Mouse (Mus musculus): Measurements from ENCODE around the gene Ptprr. TPM values are rescaled to one million over a fixed set of nuclear protein-coding genes. Genes with fewer than 3 reads are reported as not detected.

Gene Ptprr
- polyA plus RNA-seq, 1 experiment, result 1.6 TPM

- TF ChIP-seq CTCF (IDR thresholded peaks at IDR 0.05; ENCODE audit: control insufficient read depth, insufficient read depth, low read length), result no peak
- no peak for TF ChIP-seq POLR2A (IDR thresholded peaks at IDR 0.05; ENCODE audit: borderline replicate concordance, control insufficient read depth, low read depth, low read length)
- Histone ChIP-seq H3K4me1 (ENCODE audit: control insufficient read depth, insufficient read depth, low read length) (no peaks in the 10 kb centered on the region), H3K4me3 (replicated peaks; ENCODE audit: control insufficient read depth, low read depth, low read length) (no peak overlapping the region), H3K27ac (ENCODE audit: control insufficient read depth, insufficient read depth, low read depth, low read length, poor library complexity) (no peak overlapping the region)
- WGBS, result 3% methylated on average over 9 of the region's 9 CpGs
Observed at GRCm38 (mm10) chr10:116288130-116288529, 270.1 kb downstream of the Ptprr start.

- 23% methylated on average over 4 of the region's 4 CpGs for WGBS
- Histone ChIP-seq H3K4me1 (ENCODE audit: control insufficient read depth, insufficient read depth, low read length) (no peaks in the 10 kb centered on the region), H3K4me3 (replicated peaks; ENCODE audit: control insufficient read depth, low read depth, low read length) (no peak overlapping the region), H3K27ac (ENCODE audit: control insufficient read depth, insufficient read depth, low read depth, low read length, poor library complexity) (no peak overlapping the region)
- TF ChIP-seq CTCF (IDR thresholded peaks at IDR 0.05; ENCODE audit: control insufficient read depth, insufficient read depth, low read length) (no peak), POLR2A (IDR thresholded peaks at IDR 0.05; ENCODE audit: borderline replicate concordance, control insufficient read depth, low read depth, low read length) (no peak)
Observed at GRCm38 (mm10) chr10:116290483-116290882, 272.5 kb downstream of the Ptprr start.

- TF ChIP-seq CTCF (IDR thresholded peaks at IDR 0.05; ENCODE audit: control insufficient read depth, insufficient read depth, low read length) (no peak), POLR2A (IDR thresholded peaks at IDR 0.05; ENCODE audit: borderline replicate concordance, control insufficient read depth, low read depth, low read length) (no peak)
- no peak overlapping the region for H3K4me3 ChIP-seq (replicated peaks; ENCODE audit: control insufficient read depth, low read depth, low read length)
- no peak overlapping the region for H3K27ac ChIP-seq (ENCODE audit: control insufficient read depth, insufficient read depth, low read depth, low read length, poor library complexity)
- H3K4me1 ChIP-seq (ENCODE audit: control insufficient read depth, insufficient read depth, low read length), result no peaks in the 10 kb centered on the region
- WGBS, result 53% methylated on average over 8 of the region's 8 CpGs
Observed at GRCm38 (mm10) chr10:116291153-116291755, 273.2 kb downstream of the Ptprr start.

DNA sequence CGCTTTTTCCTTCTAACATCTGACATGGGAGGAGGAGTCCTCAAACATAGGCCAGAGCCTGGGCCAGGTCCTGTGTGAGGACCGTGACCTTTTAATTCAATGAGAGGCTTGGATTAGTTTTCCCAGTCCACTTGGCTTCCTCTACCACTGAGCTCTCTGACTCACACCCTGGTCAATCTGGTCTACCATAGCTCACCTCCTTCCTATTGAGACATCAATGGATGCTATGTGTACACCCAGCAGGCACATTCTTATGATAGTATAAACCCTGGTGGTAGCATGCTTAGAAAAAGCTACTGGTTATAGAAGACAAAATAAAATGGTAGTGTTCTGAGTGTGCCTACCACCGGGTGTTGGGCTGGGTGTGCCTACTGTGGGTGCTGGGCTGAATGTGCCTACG is 278.4 kb downstream of the Ptprr start:
- 89% methylated on average over 4 of the region's 4 CpGs for WGBS
- TF ChIP-seq POLR2A (IDR thresholded peaks at IDR 0.05; ENCODE audit: borderline replicate concordance, control insufficient read depth, low read depth, low read length), result no peak
- no peak for TF ChIP-seq CTCF (IDR thresholded peaks at IDR 0.05; ENCODE audit: control insufficient read depth, insufficient read depth, low read length)
- Histone ChIP-seq H3K27ac (ENCODE audit: control insufficient read depth, insufficient read depth, low read depth, low read length, poor library complexity) (no peak overlapping the region), H3K4me3 (replicated peaks; ENCODE audit: control insufficient read depth, low read depth, low read length) (no peak overlapping the region), H3K4me1 (ENCODE audit: control insufficient read depth, insufficient read depth, low read length) (no peaks in the 10 kb centered on the region)

- WGBS, result 85% methylated on average over 12 of the region's 12 CpGs
- H3K4me3 ChIP-seq (replicated peaks; ENCODE audit: control insufficient read depth, low read depth, low read length), result no peak overlapping the region
Observed at GRCm38 (mm10) chr10:116297854-116298253, 279.8 kb downstream of the Ptprr start.

DNA sequence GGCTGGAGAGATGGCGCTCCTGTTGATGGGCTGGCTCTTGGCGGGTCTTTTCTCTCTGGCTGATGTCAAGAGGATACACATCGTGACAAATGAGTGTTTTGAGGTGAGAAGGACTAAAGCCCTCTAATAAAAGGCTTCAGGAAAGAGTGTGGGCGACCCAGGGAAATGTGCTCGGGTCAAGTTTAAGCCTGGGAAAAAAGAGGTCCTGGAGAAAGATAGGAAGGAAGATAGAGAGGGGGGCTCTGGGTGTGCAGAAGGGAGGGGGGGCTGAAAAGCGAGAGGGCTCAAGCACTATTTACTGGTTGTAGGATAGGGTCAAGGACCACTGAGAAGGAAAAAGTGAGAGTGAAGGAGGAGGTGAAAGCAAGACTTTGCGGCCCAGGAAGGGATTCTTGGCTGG is 282.8 kb downstream of the Ptprr start:
- TF ChIP-seq POLR2A (IDR thresholded peaks at IDR 0.05; ENCODE audit: borderline replicate concordance, control insufficient read depth, low read depth, low read length) (no peak), CTCF (IDR thresholded peaks at IDR 0.05; ENCODE audit: control insufficient read depth, insufficient read depth, low read length) (no peak)
- H3K27ac ChIP-seq (ENCODE audit: control insufficient read depth, insufficient read depth, low read depth, low read length, poor library complexity), result no peak overlapping the region
- WGBS, result 47% methylated on average over 7 of the region's 7 CpGs
- H3K4me1 ChIP-seq (ENCODE audit: control insufficient read depth, insufficient read depth, low read length), result no peaks in the 10 kb centered on the region
- no peak overlapping the region for H3K4me3 ChIP-seq (replicated peaks; ENCODE audit: control insufficient read depth, low read depth, low read length)

More at GRCm38 (mm10) chr10:116297854-116298253, 279.8 kb downstream of the Ptprr start:
- H3K27ac ChIP-seq (ENCODE audit: control insufficient read depth, insufficient read depth, low read depth, low read length, poor library complexity), result no peak overlapping the region
- no peak for TF ChIP-seq POLR2A (IDR thresholded peaks at IDR 0.05; ENCODE audit: borderline replicate concordance, control insufficient read depth, low read depth, low read length)
- TF ChIP-seq CTCF (IDR thresholded peaks at IDR 0.05; ENCODE audit: control insufficient read depth, insufficient read depth, low read length), result no peak
- H3K4me1 ChIP-seq (ENCODE audit: control insufficient read depth, insufficient read depth, low read length), result no peaks in the 10 kb centered on the region

GRCm38 (mm10) chr10:116301258-116301657 is 283.2 kb downstream of the Ptprr start:
- H3K27ac ChIP-seq (ENCODE audit: control insufficient read depth, insufficient read depth, low read depth, low read length, poor library complexity), result no peak overlapping the region
- H3K4me3 ChIP-seq (replicated peaks; ENCODE audit: control insufficient read depth, low read depth, low read length), result no peak overlapping the region
- under 1% methylated on average over 36 of the region's 36 CpGs for WGBS
- no peak for TF ChIP-seq CTCF (IDR thresholded peaks at IDR 0.05; ENCODE audit: control insufficient read depth, insufficient read depth, low read length)
- TF ChIP-seq POLR2A (IDR thresholded peaks at IDR 0.05; ENCODE audit: borderline replicate concordance, control insufficient read depth, low read depth, low read length), result no peak
- no peaks in the 10 kb centered on the region for H3K4me1 ChIP-seq (ENCODE audit: control insufficient read depth, insufficient read depth, low read length)

DNA sequence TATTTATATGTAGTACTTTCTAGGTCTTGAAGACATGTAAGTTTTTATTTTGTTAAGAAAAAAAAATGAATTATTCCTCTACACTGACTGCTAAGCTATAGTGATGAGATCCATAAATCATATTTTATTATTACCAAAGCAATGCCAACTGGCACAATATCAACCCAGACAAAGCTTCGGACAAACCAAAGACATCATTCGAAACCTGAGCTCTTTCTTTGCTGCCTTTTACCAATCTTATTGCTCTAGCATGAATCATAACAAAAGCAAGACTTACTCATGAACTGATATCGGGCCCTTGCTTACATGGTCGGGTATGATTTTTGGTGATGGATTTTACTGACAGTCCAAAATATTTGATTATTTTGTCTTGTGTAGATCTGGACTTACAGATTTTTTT is 286.3 kb downstream of the Ptprr start:
- H3K27ac ChIP-seq (ENCODE audit: control insufficient read depth, insufficient read depth, low read depth, low read length, poor library complexity), result no peak overlapping the region
- WGBS, result 79% methylated on average over 4 of the region's 4 CpGs
- no peak overlapping the region for H3K4me3 ChIP-seq (replicated peaks; ENCODE audit: control insufficient read depth, low read depth, low read length)
- TF ChIP-seq POLR2A (IDR thresholded peaks at IDR 0.05; ENCODE audit: borderline replicate concordance, control insufficient read depth, low read depth, low read length) (no peak), CTCF (IDR thresholded peaks at IDR 0.05; ENCODE audit: control insufficient read depth, insufficient read depth, low read length) (no peak)
- no peaks in the 10 kb centered on the region for H3K4me1 ChIP-seq (ENCODE audit: control insufficient read depth, insufficient read depth, low read length)

- TF ChIP-seq CTCF (IDR thresholded peaks at IDR 0.05; ENCODE audit: control insufficient read depth, insufficient read depth, low read length) (no peak), POLR2A (IDR thresholded peaks at IDR 0.05; ENCODE audit: borderline replicate concordance, control insufficient read depth, low read depth, low read length) (no peak)
- H3K4me1 ChIP-seq (ENCODE audit: control insufficient read depth, insufficient read depth, low read length), result no peaks in the 10 kb centered on the region
- H3K4me3 ChIP-seq (replicated peaks; ENCODE audit: control insufficient read depth, low read depth, low read length), result no peak overlapping the region
- 76% methylated on average over 2 of the region's 2 CpGs for WGBS
- H3K27ac ChIP-seq (ENCODE audit: control insufficient read depth, insufficient read depth, low read depth, low read length, poor library complexity), result no peak overlapping the region
Observed at GRCm38 (mm10) chr10:116309460-116309859, 291.4 kb downstream of the Ptprr start.
